Mouse (Mus musculus) bone marrow, adult 2 months (tissue): ENCODE data around the gene Fam161b. TPM values are rescaled to one million over a fixed set of nuclear protein-coding genes. Genes with fewer than 3 reads are reported as not detected.
"Not testable (repeated sequence)": the region's sequence is repeated elsewhere in the genome, so short reads cannot be mapped to it uniquely, and the experiment has no call there.

ENCODE experiments used
- H3K27ac ChIP-seq: fragments of 200-500 bp; 2 replicates; pipeline ENCODE4 v1.5.1; 2012; ENCODE audit warnings: low read depth, mild to moderate bottlenecking, control low read depth, inconsistent platforms, low read length; ENCODE audit not compliant: control insufficient read depth, poor library complexity, insufficient read depth
- H3K4me1 ChIP-seq: fragments of 200-500 bp; 2 replicates; pipeline ENCODE4 v1.6.1; 2011; ENCODE audit warnings: low read length; ENCODE audit not compliant: control insufficient read depth, insufficient read depth
- H3K4me3 ChIP-seq: fragments of 200-500 bp; replicated peaks from 2 replicates; pipeline ENCODE3; 2011; ENCODE audit warnings: mild to moderate bottlenecking, low read depth, low read length, control low read depth; ENCODE audit not compliant: control insufficient read depth
- CTCF ChIP-seq: fragments of 200-500 bp; IDR thresholded peaks from 2 replicates; pipeline ENCODE4 v1.5.1; 2011; ENCODE audit warnings: low read length, control low read depth; ENCODE audit not compliant: control insufficient read depth, insufficient read depth
- POLR2A ChIP-seq: fragments of 200-500 bp; IDR thresholded peaks from 2 replicates; pipeline ENCODE4 v1.6.1; 2011; ENCODE audit warnings: low read depth, mild to moderate bottlenecking, control low read depth, low read length, borderline replicate concordance; ENCODE audit not compliant: control insufficient read depth
- WGBS: fragments of 180-500 bp; shearing (Covaris S2); methylation state at CpG from one replicate; pipeline ENCODE4 v1.1.7; 2018; 5-methylcytosine and 5-hydroxymethylcytosine counted together
- polyA plus RNA-seq: library from polyadenylated mRNA; stranded (reverse); fragments of >200 nt; gene quantifications from 2 replicates; pipeline ENCODE4 v1.2.4, GENCODE M21; 2011; ENCODE audit warnings: low replicate concordance; ENCODE audit not compliant: missing spikeins, insufficient read depth, insufficient read length

Gene Fam161b
- polyA plus RNA-seq, 1 experiment, result 1.5 TPM

GRCm38 (mm10) chr12:84365137-84365536 is 3.5 kb upstream of the Fam161b start:
- WGBS, result 90% methylated on average over 6 of the region's 6 CpGs
- TF ChIP-seq CTCF, result no peak
- no peak for TF ChIP-seq POLR2A

DNA sequence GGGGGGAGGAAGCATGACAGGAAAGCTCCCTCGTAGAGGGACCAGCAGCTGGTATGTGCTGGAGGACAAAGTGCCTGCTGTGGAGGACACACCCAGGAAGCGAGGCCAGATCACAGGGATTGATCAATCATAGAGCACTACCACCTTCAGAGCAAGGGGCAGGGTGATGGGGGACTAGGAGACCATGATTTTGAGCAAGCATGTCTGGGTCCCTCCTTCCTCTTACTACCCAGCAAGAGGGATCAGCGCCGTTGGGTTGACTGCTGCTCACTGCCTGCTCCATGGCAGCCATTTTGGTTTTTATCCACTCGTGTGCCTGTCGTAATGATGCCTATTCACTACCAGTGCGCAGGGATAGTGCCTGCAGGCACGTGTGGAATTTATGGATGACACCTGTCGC is 2.7 kb upstream of the Fam161b start:
- H3K4me3 ChIP-seq, result no peak overlapping the region
- no peak overlapping the region for H3K27ac ChIP-seq
- TF ChIP-seq POLR2A (no peak), CTCF (no peak)
- no peaks in the 10 kb centered on the region; the same call in 1 of the 2 replicates for H3K4me1 ChIP-seq
- 81% methylated on average over 9 of the region's 9 CpGs for WGBS

More at GRCm38 (mm10) chr12:84365137-84365536, 3.5 kb upstream of the Fam161b start:
- Histone ChIP-seq H3K4me3 (no peak overlapping the region), H3K27ac (no peak overlapping the region), H3K4me1 (no peaks in the 10 kb centered on the region; the same call in 1 of the 2 replicates)

- Histone ChIP-seq H3K4me3 (no peak overlapping the region), H3K27ac (no peak overlapping the region), H3K4me1 (no peaks in the 10 kb centered on the region; the same call in 1 of the 2 replicates)
- TF ChIP-seq CTCF (no peak), POLR2A (no peak)
- 49% methylated on average over 2 of the region's 2 CpGs for WGBS
Observed at GRCm38 (mm10) chr12:84362872-84363271, 1.2 kb upstream of the Fam161b start.

GRCm38 (mm10) chr12:84358699-84359098 is 2.9 kb downstream of the Fam161b start:
- not testable (repeated sequence) for H3K4me1 ChIP-seq, H3K4me3 ChIP-seq, H3K27ac ChIP-seq
- 67% methylated on average over 2 of the region's 2 CpGs for WGBS

GRCm38 (mm10) chr12:84347192-84347591 is 14.4 kb downstream of the Fam161b start:
- H3K27ac ChIP-seq, result no peak overlapping the region
- peak; percentile 71 for TF ChIP-seq CTCF
- no peak for TF ChIP-seq POLR2A
- 61% methylated on average over 2 of the region's 2 CpGs for WGBS
- H3K4me3 ChIP-seq, result no peak overlapping the region
- no peaks in the 10 kb centered on the region for H3K4me1 ChIP-seq

DNA sequence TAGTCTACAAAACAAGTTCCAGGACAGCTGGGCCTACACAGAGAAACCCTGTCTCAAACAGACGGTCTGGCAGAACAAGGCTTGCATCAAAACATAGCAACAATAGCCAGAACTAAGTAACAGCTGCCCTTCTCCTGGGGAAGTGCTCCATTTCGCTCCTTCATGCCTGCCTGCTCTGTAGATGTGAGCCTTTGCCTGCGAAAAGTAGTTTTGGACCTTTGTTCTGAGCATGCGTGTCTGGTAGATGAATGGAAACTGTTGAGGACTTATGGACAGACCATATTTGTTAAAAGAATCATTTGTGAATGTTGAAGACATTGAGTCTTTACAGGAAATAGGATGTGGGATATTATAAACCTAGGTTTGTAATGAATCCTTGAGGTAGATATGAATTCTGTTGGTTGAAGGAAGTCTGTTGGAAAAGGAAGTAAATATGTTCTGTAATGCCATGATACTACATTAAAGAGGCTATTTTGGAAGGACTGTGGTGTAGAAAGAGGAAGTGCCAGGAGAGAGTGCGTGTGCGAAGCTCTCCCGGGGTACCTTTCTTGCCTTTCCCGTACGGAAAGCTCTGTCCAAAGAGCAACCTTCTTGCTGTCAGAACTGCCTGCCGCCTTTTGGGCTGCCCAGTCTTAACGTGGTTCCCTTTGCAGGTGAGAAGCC is 24.5 kb downstream of the Fam161b start:
- Histone ChIP-seq H3K27ac (peak overlapping the region; percentile 44; the same call in 1 of the 2 replicates), H3K4me3 (no peak overlapping the region), H3K4me1 (peaks cover 4% of the 10 kb centered on the region)
- TF ChIP-seq CTCF (no peak), POLR2A (no peak)
- 20% methylated on average over 11 of the region's 11 CpGs for WGBS

GRCm38 (mm10) chr12:84327111-84327512 is 34.5 kb downstream of the Fam161b start:
- no peaks in the 10 kb centered on the region for H3K4me1 ChIP-seq
- no peak overlapping the region for H3K4me3 ChIP-seq
- 83% methylated on average over 4 of the region's 4 CpGs for WGBS
- no peak overlapping the region for H3K27ac ChIP-seq
- TF ChIP-seq CTCF, result no peak
- TF ChIP-seq POLR2A, result no peak

- WGBS, result under 1% methylated on average over 77 of the region's 77 CpGs
- H3K4me3 ChIP-seq, result peak within 1 kb of the TSS; percentile 98
- H3K27ac ChIP-seq, result peak within 1 kb of the TSS; percentile 82
- no peak for TF ChIP-seq CTCF
- peak; percentile 73 for TF ChIP-seq POLR2A
- H3K4me1 ChIP-seq, result no peaks in the 10 kb centered on the region; the same call in 1 of the 2 replicates
Observed at GRCm38 (mm10) chr12:84316721-84317621, 44.7 kb downstream of the Fam161b start, which contains the start of gene Zfp410. Gene Zfp410 (plus strand): TSS chr12:84316852.
